Mouse (Mus musculus) frontal cortex, postnatal 10 days (tissue): Measurements from ENCODE around the gene Cbx7.
"Not testable (repeated sequence)": the region's sequence is repeated elsewhere in the genome, so short reads cannot be mapped to it uniquely, and the experiment has no call there.

Source experiments
- DNase-seq, 2 experiments: peaks; one replicate each; pipeline ENCODE4 v3.0.0; 2022; ENCODE audit warnings: low spot score in 2 of 2, mixed read lengths in 1 of 2

Cbx7 gene

DNA sequence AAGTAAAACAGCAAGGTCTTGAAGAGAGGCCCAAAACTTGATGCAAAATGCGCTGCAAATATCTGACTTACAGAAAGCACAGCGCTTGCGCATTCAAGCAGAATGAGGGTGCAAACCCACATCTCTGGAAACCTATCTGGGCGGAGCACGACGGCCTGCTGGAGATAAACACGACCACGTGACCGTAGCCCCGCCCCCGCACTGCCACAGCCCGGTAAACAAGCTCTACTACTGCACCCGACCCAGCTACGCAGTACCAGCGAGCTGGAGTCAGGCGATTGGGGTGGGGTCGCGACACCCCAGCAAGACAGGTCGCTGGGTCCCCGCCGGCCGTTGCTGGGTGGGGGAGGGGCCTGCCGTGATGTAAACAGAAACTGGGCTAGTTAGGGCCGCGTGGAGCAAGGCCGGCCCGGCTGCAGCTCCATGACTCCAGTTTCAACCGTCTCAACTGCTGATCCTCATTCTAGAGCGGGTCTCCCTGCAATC, 43.2 kb downstream of the Cbx7 start:
- peak; percentile 88 to 89 for DNase-seq

DNA sequence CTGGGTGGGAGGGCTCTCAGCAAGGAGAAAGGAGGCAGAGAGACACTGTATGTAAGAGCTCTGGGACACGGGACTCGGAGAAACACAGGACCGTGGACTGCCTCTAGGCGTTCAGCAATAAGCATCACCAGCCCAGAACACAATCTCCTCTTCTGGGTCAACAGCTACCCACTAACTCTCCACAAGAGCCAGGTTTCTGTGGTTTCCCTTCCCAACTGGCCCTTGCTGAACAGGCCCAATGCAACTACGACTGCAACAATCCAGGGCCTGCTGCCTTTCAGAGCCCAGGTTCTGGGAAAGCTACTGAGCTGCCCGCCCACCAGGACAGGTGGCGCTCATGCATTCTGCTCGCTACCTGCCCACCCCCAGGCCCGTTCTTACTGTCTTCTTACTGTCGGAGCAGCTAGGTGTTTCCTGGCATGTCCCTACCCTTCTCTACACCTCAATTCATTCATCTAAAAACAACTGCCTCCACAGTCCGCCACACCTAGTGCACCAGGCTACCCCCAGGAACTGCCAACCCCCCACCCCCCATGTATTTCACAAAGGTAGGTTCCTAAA, 44.0 kb downstream of the Cbx7 start:
- no peak for DNase-seq

DNA sequence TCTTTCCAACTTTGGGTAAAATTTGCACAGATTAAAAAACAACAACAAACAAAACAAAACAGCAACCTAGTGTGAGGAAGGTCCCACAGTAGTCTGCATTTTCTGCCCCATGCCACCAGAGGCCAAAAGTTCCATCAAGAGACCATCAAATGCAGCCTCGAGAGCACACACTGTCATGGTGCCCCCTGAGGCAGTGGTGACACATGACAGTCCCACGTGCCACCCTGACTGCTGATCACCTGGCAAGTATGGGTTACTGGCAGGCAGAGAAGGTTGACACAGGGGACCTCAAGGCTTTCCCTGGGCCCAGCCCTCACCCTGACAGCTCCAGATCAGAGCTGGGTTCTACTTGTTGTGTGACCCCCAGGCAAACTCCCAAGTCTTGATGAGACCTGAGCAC, 51.1 kb downstream of the Cbx7 start:
- no peak for DNase-seq

DNA sequence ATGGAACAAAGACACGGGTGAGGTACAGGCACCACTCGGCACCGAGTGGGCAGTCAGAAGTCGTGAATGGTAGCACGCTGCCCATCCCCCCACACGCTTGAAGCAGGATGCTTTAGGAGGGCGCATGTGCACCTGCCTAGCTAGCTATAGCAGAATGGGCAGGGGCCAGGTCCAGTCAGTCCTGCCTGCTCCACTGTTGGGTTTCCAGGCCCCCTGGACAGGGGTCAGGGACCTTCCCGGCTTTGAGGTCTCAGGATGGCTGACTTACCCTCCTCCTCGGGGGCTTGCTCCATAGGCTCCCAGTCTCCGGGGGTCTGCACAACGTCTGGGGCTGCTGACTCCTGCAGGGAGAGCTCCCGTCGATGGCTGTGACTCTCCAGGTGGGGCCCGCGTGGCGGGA, 52.4 kb downstream of the Cbx7 start:
- no peak for DNase-seq

DNA sequence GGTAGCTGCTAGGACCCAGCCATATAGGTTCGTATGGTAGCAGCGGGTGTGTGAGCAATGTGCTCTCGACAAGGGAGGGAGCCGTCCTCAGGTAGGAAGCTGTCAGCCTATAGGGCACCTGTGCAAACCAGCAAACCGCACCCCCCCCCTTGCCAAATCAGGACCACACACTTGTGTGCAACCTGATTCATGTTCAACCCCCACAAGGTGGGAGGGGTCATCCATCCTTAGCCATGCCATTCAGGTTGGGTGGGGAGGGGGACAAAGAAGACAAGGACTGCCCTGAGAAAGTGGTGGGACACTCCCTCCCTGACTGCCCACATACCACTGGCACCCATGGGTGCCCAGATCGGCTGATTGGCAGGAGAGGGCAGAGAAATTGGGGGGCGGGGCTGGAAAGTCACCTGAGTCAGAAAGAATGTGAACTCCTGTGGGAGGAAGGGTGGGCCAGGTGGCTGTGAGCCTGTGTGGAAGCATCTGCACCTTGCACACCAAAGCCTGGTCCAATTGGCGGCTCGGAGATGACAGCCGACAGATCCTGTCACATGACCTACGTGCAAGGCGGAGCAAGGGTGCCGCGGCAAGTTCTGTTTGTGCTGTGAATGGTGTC, 53.7 kb downstream of the Cbx7 start:
- DNase-seq: no peak

GRCm38 (mm10) chr15:79916150-79916549, 54.8 kb downstream of the Cbx7 start:
- no peak for DNase-seq

DNA sequence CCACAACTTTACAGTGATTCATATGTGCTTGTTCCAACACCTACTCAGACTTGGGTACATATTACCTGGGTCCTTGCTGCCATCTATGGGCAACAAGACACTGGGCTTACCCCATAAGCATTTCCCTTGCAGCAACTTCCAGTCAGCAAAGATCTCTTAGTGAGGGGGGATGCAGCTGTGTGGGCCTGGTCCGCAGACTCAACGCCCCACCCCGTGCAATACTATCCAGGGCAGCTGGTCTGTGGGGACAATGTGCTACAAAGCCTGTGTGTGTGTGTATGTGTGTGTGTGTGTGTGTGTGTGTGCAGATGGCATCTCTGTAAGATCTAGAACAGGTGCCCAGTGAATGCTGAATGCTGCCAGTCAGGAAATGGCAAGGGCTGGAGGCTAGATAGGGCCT, 56.6 kb downstream of the Cbx7 start:
- no peak for DNase-seq

GRCm38 (mm10) chr15:79913761-79914346, 57.1 kb downstream of the Cbx7 start:
- DNase-seq: no peak

DNA sequence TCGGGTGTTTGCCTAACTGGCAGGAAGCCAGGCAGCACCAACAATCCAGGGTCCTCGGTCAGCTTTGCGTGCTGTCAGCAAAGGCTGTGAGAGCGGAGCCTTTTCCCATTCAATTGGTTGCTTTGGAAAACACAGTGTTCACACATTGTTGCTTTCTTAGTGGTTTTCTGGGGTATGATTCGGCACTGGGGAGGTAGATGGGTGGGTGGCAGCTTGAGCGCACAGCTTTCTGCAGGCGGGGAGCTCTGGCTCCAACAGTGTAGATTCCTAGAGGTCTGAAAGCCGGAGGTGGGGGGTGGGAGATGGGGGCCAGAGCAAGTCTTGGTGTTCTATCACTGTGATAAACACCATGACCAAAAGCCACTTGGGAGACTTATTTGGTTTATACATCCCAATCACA, 59.6 kb downstream of the Cbx7 start:
- DNase-seq: no peak

GRCm38 (mm10) chr15:79910812-79911211, 60.1 kb downstream of the Cbx7 start:
- DNase-seq: not testable (repeated sequence)

DNA sequence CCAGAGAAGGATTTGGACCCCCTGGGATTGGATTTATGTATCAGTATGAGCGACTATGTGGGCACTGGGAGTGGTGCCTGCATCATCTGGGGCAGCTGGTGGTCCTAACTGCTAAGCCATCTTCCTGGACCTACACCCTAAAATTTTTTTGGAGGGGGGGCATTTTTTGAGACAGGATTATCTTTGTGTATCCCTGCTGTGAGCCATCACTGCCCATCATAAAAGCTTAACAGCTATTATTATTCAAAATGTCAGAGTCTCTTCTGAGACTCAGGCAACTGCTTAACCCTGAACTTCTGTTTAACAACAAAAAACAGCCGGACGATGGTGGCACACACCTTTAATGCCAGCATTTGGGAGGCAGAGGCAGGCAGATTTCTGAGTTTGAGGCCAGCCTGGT, 61.9 kb downstream of the Cbx7 start:
- DNase-seq: not testable (repeated sequence)

DNA sequence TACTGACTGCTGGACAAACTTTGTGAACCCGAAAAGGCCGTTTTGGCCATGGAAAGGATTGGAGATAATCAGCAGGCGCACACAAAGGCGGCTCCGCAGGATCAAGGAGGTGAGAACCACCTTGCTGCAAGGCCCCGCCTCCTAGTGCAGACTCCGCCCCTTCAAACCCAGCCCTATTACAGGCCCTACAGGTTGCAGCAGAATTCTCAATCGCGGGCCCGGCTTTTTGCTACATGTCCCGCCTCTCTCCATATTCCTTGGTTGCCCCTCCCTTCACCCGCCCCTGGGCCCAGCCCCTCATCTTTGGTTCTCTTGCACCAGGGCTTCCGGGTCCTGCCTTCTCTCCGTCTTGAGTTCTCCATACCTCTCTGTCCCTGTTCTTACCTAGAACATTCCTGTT, 64.1 kb downstream of the Cbx7 start:
- no peak for DNase-seq

- no peak for DNase-seq
Observed at GRCm38 (mm10) chr15:79905211-79905610, 65.7 kb downstream of the Cbx7 start.

DNA sequence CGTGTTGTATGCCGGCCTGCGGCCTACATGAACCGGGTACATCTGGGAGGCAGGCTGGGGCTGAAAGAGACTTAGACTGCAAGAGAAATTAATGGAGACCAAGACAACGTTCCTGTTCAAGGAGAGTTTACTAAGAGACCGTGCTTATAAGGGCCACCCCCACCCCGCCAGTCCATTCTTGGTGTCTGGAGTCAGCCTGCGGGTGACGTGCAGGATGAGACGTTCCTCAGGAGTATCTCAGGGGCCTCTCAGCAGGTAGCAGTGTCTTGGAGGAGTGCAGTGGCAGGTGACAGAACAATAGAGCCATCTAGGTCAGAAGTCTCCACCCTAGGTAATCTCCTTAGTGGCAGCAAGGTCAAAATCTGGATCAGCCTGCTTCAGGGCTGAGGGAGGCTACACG, 66.2 kb downstream of the Cbx7 start:
- DNase-seq: not testable (repeated sequence)

- no peak for DNase-seq
Observed at GRCm38 (mm10) chr15:79903963-79904362, 67.0 kb downstream of the Cbx7 start.

- DNase-seq: not testable (repeated sequence)
Observed at GRCm38 (mm10) chr15:79903081-79903480, 67.8 kb downstream of the Cbx7 start.

DNA sequence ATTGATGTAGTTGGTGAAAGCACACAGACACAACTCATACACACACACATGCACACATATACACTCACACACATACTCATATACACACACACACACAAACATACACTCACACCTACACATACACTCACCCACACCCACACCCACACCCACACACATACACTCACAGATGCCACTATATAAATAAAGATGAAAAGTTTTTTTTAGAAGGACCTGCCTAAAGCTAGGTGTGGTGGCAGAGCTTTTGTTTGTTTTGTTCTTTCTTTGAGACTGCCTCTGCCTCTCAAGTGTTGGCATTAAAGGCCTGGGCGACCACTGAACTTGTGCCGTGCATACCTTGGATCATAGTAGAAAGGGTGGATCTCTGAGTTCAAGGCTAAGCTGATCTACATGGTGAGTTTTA, 69.5 kb downstream of the Cbx7 start:
- no peak for DNase-seq

DNA sequence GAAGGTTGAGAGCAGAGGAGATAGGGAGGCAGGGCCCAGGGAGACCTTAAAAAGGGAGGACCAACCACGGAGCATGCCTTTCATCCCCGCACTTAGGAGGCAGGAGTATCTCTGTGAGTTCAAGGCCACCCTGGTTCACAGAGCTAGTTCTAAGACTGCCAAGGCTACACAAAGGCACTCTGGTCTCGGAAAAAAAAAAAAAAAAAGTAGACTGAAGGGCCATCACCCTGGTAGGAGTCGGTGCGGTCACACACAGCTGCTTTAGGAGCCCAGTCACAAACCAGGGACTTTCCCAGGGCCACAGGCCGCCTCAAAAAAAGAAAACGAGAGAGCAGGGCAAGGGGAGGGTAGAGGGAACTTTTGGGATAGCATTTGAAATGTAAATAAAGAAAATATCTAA, 70.2 kb downstream of the Cbx7 start:
- DNase-seq: no peak

DNA sequence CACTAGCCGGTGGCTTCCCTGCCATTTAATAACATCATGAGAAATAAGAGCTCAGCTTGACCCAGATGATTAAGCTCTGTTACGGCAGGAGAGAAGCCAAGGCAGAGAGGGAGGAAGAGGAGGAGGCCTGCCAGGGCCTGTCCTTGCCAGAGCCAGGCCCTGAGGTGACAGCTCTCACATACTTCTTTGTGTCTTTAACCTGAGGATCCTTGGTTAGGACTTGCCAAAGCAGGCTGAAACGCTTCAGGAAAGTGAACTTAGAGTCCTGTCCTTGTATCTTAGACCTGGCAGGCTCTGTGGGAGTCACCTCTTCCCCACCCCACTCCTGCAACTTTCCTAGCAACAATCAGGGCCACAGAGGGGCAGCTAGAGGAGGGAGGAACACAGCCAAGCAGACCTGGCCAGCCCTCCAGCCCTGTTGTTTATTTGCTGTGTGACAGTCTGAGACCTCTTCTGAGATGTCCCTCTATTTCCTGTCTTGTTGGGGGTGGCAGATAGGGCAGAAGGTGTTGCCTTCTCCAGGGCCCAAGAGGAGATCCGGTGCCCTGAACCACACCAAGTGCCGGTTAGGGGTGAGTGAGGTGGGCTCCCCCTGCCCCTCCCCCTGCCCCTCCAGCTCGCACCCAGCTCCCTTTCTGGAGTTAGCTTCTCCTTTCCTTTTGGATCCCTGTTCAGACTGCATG, 71.0 kb downstream of the Cbx7 start:
- DNase-seq: no peak

- no peak for DNase-seq
Observed at GRCm38 (mm10) chr15:79898988-79899387, 71.9 kb downstream of the Cbx7 start.

DNA sequence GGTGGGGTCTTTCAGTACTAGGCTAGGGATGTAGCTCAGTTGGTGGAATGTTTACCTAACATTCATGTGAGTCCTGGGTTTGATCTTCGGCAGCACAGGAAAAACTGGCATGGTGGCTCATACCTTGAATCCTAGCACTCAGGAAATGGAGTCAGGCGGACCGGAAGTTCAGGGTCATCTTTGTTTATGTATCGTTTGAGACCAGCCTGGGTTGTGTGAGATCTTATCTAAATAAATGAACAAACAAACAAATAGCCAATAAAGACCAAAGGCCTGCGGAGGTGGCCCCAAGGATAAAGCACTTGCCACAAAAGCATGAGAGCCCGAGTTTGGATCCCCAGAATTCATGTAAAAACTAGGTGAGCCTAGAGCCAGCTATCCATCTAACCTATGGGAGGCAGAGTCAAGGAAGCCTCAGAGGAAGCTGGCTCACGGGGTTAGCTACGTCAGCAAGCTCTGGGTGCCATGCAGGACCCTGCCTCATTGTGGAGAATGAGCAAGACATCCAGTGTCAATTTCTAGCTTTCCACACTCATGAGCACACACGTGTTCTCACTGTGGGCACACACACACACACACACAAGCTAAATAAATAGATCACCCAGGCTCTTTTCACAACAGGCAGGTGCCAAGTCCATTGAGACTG, 74.7 kb downstream of the Cbx7 start:
- DNase-seq: no peak
